Mouse (Mus musculus): ENCODE data around the gene Naxe.
A peak's percentile ranks its signal among the peaks of the same experiment; 100 is the strongest.

Naxe gene

DNA sequence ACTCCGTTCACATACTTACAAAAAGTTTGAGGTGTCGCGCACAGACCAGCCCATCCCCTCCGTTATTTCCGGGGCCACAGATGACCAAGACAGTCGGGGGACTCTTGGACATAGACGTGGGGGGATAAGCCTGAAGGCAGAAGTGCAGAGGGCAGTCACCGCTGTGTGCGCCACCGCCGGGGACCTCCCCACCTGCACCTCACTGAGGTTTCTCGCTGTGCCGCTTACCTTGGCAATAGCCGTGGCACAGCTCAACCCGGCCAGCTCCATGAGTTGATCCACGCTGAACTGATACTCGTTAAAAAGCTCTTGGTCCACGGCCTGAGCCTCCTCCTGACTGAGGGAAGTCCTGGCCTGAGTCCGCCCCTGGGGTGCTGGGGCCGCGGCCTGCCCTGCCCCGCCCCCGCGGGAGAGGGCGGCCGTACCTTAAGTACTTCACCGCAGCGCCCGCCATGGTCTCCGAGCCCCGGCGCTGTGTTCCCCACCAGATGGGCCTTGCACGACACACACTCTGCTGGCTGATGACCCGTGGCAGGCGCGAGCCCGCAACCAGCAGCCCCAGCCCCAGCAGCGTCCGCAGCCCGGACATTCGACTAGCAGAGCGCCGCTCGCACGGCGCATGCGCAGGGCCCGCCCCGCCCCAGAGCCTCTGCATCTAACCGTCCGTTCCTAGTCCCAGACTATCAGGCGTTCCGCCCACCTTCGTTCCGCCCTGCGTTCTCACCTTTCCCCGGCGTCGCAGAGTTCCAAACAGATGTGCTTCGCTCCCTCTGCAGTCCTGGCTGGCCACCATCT lies at the start of gene Naxe:
TSS of gene Naxe (minus strand) at position 594 of the 795 bp plus-strand sequence.
- DNase-seq (ENCODE audit: low spot score) = peak; percentile 83

GRCm38 (mm10) chr3:88106126-88106525 lies 47.8 kb upstream of the Naxe start:
- no peak for DNase-seq (ENCODE audit: low spot score)

DNA sequence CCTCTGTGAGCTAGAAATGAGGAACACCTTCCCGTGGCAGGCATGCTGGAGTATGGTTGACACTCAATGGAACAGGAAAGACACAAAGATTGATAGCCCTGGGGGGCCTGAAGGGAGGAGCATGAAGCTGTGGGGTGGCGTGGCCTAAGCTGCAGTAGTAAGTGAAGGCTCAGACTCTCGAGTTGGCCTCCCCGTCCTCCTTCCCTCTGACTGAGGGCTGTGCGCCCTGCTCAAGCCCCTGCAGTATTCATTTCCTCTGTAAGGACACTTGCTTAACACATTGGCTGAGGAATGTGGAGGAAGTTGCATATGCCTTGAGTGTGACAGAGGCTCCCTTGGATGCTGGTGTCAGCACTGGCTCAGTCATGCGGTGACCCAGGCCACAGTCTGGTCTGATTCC lies 44.3 kb upstream of the Naxe start:
- DNase-seq (ENCODE audit: low spot score) = peak; percentile 40

- DNase-seq (ENCODE audit: low spot score) = no peak
Measured at GRCm38 (mm10) chr3:88102196-88102595, 43.9 kb upstream of the Naxe start.

GRCm38 (mm10) chr3:88101736-88102135 lies 43.4 kb upstream of the Naxe start:
- DNase-seq (ENCODE audit: low spot score) = no peak

GRCm38 (mm10) chr3:88100251-88100650 lies 42.0 kb upstream of the Naxe start:
- DNase-seq (ENCODE audit: low spot score) = peak; percentile 32

GRCm38 (mm10) chr3:88097666-88098065 lies 39.4 kb upstream of the Naxe start:
- no peak for DNase-seq (ENCODE audit: low spot score)

DNA sequence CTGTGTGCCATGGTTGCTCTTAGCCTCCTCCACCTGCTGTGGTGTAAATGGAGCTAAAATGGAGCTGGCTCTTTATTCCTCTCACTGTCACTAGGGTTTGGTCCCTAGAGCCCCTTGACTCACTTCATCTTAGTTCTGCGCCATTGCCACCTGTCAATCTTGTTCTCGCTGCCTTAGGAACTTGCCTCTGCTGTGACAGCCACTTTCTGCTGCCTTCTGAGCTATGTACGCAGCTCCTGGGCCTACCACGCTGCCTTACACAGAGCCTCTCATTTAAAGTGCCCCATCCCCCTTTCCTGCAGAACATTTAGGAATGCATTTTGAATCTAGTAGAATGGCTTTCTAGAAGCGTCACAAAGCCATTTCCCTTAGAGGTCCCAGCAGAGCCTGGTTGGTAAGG lies 35.8 kb upstream of the Naxe start:
- DNase-seq (ENCODE audit: low spot score) = no peak

DNA sequence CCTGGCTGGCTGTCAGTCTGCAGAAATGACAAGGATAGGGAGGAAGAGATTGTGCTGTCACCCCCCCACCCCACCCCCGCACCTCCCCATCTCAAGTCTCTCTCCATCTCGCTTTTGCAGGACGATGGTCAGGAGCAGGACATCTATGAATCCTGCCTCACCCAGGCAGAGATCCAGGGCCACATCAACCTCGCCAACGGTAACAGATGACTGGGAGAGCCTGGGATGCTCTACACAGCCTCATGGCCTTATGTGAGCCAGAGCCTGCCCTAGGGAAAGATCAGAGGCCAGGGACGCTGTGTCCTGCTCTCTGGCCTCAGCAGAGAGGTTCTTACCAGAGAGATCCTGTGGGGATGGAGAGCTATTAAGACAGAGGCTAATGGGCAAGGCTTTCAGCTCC lies 32.3 kb upstream of the Naxe start:
- DNase-seq (ENCODE audit: low spot score) = no peak

DNA sequence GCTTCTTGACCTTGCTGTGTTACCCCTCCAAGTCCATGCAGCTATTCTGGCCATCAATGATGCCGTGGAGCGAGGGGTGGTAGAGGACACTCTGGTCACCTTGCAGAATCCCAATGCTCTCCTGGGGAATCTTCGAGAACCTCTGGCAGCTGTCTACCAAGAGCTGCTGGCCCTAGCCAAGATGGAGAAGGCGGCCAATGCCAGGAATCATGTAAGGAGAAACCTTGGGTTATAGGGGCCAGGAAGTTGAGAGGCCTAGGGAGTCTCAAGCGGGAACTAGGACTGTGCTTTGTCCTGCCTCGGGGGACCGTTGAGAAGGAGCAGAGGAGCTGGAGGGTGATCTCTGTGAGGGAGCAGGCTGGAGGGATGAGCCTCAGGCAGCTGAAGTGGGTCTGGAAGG lies 31.8 kb upstream of the Naxe start:
- DNase-seq (ENCODE audit: low spot score) = no peak

DNA sequence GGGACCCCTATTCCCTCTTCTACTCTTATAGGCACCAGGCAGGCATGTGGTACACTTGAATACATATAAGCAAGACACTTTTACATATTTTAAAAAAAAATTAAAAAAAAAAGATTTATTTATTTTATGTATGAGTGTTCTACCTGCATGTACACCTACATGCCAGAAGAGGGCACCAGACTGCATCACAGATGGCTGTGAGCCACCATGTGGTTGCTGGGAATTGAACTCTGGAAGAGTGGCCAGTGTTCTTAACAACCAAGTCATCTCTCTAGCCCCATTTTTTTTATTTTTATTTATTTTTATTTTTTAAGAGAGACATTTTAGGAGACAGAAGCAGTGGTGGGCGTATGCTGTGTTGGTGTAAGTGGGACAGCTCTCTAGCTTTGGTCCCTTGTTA lies 29.4 kb upstream of the Naxe start:
- no peak for DNase-seq (ENCODE audit: low spot score)

GRCm38 (mm10) chr3:88085459-88085858 lies 27.2 kb upstream of the Naxe start:
- no peak for DNase-seq (ENCODE audit: low spot score)

GRCm38 (mm10) chr3:88084001-88084400 lies 25.7 kb upstream of the Naxe start:
- DNase-seq (ENCODE audit: low spot score) = no peak

DNA sequence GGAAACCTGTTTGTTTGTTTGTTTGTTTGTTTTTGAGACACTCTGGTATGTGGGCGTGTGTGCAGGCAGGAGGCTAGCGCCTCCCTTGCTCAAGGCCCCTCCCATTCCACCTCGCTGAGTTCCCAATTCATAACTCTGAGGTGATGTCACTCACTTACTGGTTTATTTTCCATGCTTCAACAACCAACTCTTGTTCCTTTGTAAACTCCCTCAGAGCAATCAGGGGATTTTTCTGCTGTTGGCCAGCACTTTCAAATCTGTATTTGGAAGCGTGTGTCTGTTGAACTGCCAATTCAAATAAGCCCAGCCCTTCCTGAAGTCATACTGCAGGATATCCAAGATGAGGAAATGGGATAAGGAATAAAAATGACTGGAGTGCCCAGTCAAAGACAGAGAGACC lies 24.4 kb upstream of the Naxe start:
- DNase-seq (ENCODE audit: low spot score) = no peak

- no peak for DNase-seq (ENCODE audit: low spot score)
Measured at GRCm38 (mm10) chr3:88082224-88082618, 23.9 kb upstream of the Naxe start.

DNA sequence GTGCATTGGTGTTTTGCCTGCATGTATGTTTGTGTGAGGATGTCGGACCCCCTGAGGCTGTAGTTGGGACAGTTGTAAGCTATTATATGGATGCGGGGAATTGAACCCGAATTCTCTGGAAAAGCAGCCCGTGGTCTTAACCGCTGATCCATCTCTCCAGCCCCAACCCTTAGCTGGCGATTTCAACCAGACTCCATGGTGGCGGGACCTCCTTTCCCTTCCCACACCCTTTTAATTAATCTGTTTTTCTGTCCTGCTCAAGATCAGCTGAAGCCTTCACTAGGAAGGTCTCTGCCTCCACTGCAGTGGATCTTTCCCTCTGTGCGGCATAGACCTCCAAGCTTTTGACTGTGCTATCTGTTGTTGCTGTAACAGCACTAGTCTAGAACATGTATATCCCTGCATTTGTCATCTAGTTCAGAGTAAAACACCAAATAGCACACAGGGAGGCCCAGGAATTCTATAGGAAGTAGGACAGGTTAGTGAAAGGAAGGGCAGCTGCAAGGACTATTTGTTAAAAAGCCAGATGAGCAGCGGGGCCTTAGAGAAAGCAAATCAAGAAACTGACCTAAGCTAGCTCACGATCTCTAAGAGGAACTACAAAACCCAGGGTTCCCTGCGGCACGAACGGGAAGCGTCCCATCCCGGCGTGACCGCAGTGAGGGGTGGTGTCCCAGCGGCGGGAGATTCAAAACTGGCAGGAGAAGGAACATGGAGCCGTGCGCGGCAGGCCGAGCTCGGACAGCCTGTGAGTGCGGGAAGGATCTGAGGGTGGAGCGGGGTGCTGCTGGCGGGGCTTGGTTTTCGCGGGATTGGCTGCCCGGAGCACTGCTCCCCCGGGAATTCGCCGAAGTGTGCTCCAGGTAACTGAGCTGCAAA lies 23.3 kb upstream of the Naxe start, which contains the start of gene Iqgap3:
TSS of gene Iqgap3 (plus strand) at position 627 of the 879 bp plus-strand sequence.
- peak; percentile 88 for DNase-seq (ENCODE audit: low spot score)

DNA sequence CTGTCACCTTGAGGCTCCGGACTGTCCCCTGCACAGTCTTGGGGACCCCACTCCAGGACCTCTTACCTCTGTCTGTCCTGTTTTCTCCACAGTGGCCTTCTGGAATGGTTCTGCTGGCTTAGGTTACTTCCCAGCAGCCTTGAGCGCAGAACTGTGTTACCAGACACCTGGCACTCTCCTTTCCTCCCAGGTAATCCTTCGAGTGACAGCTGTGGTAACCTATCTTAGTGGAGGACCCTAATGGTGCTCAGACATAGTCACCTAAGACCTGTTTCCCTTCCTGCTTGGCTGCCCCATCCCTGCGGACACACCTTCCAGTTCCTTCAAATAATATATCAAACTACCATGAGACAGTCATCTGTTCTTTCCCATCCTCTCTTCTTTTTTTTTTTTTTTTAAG lies 19.9 kb upstream of the Naxe start, which contains the start of gene Ttc24:
TSS of gene Ttc24 (minus strand) at position 101 of the 400 bp plus-strand sequence.
- no peak for DNase-seq (ENCODE audit: low spot score)

DNA sequence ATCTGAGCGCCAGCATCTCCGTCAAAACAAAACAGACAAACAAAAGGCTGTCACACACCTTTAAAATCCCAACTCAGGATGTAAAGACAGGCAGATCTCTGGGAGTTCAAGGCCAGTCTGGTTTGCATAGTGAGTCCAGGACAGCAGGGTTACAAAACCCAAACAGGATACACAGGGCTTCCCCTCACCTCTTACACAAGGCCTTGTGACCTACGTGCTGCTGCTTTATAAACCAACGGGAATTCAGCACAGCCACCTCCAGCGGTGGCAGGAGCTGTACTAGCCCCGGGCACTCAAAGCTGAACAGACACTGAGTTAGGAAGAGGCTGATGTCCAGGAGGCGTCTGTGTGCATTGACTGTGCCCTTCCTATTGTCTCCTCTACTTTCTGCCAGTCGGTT lies 19.1 kb upstream of the Naxe start:
- DNase-seq (ENCODE audit: low spot score) = no peak

- no peak for DNase-seq (ENCODE audit: low spot score)
Measured at GRCm38 (mm10) chr3:88074766-88075165, 16.5 kb upstream of the Naxe start.

GRCm38 (mm10) chr3:88074351-88074750 lies 16.1 kb upstream of the Naxe start:
- DNase-seq (ENCODE audit: low spot score) = no peak

DNA sequence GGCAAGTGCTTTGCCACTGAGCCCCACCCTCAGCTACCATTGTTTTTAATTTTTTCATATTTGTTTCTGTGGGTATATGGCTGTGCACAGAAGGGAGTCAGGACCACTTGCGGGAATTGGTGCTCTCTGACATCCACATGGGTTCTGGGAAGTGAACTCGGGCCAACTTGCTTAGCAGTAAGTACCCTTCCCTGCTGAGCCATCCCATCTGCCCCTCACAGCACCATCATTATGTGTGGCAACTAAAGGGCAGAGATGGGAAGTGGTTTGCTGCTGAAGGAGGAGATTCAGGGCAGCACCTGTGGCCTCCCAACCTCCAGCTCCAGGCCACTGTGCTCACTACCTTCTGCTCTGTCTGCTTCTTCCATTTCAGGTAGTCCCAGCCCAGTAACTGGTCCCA lies 15.3 kb upstream of the Naxe start:
- DNase-seq (ENCODE audit: low spot score) = no peak

- DNase-seq (ENCODE audit: low spot score) = peak; percentile 92
Measured at GRCm38 (mm10) chr3:88071783-88072182, 13.5 kb upstream of the Naxe start.

- DNase-seq (ENCODE audit: low spot score) = no peak
Measured at GRCm38 (mm10) chr3:88068386-88068785, 10.1 kb upstream of the Naxe start.

Measured in layer of hippocampus, adult 11-12 months (tissue).